Mouse (Mus musculus) yolk sac, embryonic 10.5 days (tissue): ENCODE measurements at regions not wholly inside any gene's neighbourhood (a gene's known extent, or its start where the extent isn't known, plus 50 kb on each side); places are given as distances from the start of the nearest gene placed in this dataset.

Experiments
- DNase-seq: peaks from one replicate; pipeline ENCODE4 v3.0.0-alpha.2; 2017; ENCODE audit warnings: low spot score

DNA sequence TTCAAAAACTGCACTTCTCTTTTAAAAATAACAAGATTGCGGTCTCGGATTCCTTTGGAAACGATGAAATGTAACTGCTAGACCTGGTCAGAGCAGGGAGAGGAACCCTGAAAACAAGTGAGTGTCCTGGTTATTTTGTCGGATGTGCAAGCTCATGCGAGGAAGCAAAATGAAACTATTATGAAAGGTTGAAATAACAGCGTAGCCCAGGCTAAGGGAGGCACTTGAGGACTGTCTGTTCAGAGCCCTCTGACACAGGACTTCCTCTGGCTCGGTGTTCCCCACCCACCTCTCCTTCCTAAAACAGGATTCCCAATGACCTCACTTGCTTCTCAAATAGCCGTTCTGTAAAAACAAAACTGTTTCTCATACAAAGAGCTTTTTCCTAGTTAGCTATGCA, 51.3 kb upstream of the S1pr1 start:
- no peak for DNase-seq

DNA sequence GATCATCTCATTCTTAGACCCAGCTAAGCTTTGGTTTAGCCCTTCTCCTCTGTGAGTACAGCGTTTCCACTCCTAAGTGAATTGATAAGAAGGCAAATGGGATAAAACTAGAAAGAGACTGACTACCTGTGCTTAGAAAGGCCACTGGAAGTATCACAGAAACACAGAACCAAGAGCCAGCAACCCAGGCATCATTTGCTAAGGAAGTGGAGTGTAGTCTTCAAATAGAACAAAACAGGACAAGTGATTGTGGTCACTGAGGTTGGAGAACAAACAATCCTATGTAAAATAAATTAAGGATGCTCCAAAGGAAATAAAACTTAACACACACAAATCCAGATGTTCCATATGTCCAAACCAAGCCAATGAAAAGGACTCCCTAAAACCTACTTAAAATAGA, 53.4 kb upstream of the S1pr1 start:
- no peak for DNase-seq

DNA sequence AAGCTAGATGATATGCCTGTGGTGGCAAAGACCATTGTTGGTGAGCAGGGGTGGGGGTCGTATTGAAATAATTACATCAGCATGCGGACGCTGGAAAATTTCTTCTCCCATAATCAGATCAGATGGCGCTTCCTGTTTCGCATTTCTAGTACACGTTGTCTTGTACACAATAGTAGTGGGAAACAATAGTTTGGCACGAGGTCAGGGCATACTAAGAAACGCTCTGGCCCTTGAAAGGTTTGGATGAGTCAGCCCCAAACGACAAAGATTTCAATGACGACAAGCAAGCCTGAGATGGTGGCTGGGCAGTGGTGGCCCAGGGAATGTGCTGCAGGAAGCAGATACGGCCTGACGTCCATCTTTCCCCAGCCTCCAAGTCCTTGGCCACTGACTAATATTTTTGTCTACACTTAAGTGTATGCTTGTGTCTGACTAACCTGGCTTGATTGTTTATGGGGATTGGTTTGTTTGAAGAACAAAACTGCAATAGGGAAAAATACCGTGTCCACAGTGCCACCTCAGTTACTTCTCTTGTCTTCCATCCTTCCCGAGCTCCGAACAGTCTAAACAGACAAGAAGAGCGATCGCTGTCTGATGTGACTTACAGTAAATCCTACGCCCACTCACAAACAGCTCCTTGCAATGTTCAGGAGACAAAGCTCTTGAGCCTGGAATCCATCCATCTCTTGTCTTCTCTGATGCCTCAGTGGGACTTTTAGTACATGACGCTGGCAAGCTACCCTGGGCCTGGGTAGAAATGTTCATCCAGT, 54.1 kb upstream of the S1pr1 start:
- no peak for DNase-seq

DNA sequence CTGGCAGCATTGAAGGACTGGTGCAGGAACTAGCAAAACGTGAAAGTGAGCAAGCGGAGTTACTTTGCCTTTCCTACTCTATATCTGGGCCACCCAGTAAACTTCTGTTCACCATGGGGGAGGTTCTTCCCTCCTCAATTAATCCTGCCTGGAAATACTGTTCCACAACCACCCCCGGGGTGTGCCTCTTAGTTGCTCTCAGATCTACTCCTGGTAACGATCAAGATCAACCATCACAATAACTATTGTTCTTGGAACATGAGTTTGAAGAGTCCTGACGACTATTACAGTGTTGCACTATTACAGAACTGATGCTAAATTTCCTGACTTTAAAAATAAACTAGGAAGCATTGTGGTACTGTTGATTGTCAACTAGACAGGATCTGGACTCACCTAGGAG, 57.8 kb upstream of the S1pr1 start:
- no peak for DNase-seq

DNA sequence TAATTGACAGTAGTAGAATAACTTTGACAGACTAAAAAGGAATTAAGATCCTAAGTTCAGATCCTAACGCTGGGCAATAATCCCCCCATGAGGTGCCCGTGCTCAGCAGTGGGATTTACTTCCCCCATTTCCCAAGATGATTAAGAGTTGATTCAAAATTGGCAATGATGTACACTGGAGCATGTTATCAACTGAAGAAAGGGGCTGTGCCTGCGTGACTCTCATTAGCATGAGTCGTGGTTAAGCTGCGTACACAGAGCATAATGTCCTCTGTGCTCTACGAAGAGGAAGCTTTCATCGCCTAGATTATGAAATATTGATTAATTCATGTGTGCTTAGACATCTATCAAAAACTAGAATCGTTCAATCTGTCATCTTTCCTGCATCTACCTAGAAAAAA, 59.4 kb upstream of the S1pr1 start:
- no peak for DNase-seq

DNA sequence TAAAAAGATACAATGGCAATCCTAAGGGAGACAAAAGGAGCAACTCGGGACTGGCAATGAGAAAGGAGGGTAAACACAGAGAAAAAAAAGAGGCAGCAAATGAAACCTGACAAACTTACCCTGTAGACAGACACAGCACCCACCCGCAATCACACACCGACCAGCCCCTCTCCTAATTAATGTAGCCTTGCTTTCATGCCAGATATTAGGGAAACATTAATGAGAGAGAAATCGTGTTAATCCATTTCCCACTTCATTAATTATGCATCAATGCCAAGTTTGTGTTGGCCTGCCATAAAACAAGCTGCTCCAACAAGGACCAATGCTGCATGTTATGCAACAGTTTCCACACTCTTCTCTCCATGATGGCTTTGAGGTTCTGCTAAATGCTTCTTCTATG, 59.9 kb upstream of the S1pr1 start:
- no peak for DNase-seq

DNA sequence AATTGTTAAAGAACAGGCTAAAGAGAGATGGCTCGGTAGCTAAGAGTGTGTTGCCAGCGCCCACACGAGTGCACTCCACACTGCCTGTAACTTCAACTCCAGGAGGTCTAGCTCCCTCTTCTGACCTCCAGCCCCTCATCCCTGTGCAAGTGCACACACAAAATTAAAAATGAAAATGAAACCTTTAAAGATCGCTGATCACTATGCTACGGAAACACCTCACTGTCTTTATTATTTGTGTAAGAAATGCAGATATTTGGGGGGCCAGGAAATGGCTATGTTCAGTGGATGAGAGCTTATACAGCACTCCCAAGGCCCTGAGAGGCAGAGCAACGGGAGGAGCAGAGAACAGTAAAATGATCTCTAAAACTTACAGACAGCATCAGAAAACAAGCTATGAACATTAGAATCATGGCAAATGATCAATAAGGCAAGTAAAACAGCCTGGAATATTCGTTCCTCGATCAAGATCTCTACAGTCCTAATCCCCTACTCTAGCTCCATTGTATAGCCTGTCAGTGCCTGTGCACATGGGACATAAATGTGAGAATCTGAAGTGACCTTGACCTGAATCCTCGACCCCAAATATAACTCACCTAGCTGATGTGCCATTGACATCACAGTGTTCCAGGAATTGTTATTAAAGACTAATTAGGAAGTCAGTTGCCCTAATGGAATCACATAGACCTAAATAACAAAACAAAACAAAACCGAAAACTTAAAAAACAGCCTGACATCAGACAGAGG, 64.4 kb upstream of the S1pr1 start:
- DNase-seq: no peak

DNA sequence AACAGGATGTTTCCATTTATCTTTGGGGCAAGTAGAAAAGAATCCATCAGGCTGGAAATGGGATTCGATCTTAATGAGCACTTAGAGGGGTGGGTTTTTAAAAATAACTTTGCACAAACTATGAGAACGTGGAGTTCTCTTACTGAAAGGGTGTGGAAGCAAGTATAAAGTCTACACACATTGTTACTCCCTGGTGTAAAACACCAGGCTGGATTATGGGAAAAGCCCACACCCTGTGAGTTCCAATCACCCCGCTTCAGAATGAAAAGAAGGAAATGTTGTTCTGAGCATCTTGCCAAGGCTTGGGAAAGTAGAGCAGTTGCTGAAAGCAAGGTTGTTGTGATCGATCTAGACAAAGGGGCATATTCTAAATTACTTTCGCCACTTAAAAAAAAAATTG, 65.0 kb upstream of the S1pr1 start:
- no peak for DNase-seq

DNA sequence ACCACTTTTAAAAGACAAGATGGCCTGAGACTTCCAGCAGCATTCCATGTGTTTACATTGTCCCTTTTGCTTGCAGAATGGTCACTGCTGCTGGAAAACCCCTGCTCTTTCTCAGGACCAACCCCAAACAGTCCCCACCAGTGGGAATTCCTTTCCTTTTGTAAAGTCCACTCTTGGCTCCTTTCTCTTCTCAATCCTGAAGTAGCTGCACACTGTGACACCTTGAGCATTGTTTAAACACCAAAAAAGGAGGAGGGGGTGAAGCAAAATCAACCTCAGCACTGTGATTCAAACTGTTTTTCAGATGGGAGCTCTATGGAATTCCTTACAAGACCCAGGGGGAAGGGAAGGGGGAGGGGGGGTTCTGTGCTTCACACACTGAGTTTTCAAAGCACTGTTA, 67.9 kb upstream of the S1pr1 start:
- no peak for DNase-seq

DNA sequence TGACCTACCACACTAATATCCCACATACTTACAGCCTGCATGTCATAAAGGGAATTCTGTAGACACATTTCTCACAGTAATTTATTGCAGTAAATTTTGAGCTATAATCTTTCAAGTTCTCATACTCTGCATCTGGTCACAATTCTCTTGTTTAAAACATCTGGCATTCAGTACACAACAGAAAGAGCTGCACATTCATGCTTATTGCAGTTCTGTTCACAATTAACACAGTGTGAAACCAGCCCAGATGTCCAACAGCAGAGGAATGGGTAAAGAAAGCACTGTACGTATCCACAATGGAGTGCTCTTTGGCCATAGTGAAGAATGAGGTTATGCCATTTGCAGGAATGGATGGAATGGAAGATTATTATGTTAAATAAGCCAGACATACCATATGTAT, 72.5 kb upstream of the S1pr1 start:
- DNase-seq: no peak

DNA sequence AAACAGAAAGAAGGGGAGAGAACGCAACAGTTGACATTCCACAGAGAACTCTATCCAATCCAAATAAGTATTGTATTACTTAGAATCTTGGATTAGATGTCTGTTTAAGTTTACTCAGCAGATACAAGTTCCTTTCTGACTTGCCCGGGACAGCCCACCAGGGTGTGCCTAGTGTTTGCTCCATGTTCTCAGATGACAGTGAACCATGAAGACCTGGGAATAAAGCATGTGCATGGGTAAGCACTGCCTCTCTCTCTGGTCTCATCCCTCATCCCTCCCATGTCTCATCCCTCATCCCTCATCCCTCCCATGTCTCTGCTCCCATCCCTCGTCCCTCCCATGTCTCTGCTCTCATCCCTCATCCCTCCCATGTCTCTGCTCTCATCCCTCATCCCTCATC, 73.7 kb upstream of the S1pr1 start:
- no peak for DNase-seq

DNA sequence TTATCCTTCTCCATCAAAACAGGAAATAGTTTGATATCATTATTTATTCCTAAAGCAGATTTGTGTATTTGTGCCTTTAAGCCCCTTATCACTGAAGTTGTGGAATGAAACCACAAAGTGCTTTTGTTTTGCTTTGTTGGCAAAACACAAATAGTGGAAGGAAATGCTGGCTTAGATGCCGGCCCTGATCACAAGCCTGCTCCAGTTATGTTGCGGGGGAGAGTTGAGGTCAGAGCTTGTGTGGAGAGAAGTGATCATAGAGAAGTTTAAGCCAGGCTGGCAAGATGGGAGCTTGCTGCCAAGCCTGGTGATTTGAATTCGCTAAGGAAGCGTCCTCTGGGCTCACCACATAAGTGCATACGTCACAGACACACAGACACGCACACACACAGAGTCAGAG, 74.2 kb upstream of the S1pr1 start:
- no peak for DNase-seq

DNA sequence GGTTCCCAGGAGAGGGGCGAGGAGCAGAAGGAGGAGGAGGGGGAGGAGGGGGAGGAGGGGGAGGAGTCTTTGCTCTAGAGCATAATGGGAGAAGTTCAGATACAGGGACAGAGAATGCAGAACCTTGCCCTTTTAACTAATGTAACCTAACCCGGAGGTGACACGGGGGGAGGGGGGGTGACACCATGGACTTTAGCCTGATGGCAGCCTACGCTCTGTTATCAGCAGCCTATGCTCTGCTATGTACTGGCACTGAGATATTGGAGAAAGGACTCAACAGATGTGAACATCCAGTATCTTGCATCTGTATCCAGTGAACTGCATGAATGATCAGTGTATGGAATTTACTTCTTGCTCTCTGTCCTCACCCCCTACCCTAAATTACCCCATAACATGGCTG, 77.7 kb upstream of the S1pr1 start:
- peak; percentile 86 for DNase-seq

DNA sequence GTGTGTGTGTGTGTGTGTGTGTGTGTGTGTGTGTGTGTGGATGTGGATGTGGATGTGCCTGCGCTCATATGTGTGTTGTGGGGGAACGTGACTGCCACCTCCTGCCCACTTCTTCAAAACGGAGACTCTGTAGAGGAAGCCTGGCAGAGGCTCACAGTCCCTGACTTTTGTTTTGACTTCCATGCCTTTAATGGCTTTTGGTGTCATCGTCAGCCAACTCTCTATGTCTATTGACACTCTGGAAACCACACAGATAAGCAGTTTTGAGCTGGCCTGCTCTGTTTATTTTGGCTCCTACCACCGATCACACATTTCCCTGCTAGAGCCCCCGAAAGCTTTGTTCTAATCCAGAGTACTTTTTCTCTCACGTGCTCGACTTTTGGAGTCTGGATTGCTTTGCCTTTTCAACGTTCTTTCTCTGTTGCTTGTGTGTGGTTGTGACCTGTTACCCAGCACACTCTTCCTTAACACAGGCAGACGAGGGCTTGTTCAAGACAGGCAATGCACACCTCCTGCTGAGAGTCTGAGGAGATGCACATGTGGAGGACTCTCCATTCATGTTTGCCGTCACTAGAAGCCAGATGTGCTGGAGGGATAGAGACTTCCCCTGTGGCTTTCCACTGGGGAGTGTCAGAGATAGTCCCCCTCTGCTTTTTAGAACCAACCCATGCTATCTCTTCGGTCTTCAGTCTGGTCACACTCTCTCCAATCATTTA, 78.6 kb upstream of the S1pr1 start:
- peak; percentile 81 for DNase-seq

DNA sequence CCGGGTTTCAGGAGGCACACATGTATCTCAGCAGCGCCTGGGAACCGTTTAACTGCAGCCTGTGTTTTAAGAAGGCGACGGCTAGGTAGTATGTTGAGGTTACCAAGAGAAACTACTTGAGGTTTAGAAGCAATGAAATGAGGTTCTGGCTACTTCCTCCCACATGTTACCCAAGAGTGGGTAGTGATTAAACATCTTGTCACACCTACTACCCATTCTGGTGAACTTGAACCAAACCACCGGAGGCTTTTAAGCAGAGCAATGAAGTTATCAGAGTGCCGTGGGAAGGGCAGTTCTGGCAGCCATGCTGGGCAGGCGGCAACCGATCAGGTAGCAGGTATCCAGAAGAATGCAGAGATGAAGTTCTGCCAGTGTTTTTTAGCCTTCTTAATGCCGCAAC, 84.5 kb upstream of the S1pr1 start:
- DNase-seq: no peak

DNA sequence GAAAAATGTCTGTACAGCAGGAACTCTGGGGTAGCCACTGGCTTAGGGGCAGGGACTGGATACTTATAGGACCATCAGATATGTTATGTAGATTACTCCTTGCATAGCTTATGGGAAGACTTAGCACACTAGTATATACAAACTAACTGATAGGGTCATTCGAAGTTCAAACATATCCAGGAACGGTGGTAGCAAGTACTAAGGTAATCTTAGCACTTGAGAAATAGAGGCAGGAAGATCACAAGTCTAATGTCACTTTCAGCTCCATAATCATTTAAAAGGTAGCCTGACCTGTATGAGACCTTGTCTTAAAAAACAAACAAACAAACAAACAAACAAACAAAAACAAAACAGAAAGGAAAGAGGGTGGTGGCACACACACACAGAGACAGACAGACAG, 85.1 kb upstream of the S1pr1 start:
- no peak for DNase-seq

DNA sequence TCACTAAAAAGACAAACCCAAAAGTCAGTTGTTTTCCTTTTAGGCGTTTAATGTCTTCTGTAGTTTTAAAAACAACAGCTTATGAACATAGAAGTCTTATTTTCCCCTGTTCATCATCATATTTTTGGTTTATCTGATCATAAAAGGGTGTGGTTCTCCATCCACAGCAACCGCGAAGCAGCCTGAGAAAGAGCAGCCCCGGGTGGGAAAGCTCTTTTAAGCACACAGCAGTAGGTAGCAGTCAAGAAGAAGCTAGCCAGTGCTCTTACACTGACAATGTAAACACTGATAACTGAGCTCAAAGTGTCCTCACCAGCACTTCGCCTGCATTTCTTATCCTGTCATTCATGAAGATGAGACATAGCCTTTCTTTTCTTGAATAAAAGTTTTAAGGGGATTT, 86.0 kb upstream of the S1pr1 start:
- no peak for DNase-seq

DNA sequence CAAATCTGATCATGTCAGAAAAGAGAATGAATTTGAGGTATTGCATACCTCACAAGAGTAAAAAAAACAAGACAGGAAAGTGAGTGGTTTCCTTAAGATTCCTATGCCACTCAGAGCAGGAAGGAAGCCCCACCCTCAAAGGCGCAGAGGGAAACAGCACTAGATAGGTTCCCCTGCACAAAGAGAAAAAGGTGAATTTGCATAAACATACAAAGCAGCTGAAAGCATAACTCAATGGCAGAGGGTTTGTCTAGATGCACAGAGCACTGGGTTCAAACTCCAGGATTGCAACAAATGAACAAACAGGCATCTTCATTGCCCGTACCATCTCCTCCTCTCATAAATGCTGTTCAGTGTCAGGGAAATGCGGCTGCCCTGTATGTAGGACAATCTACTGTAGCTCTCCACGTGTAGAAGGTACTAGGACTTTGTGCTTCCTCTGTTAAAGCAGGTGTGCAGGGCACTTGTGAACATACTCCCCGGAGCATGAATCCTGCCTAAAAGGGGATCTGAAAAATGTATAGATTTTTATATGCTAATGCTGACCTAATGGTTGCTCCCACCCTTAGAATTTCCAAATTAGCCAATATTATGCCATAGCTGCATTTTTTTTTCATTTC, 85.9 kb upstream of the Dph5 start:
- DNase-seq: peak; percentile 34

DNA sequence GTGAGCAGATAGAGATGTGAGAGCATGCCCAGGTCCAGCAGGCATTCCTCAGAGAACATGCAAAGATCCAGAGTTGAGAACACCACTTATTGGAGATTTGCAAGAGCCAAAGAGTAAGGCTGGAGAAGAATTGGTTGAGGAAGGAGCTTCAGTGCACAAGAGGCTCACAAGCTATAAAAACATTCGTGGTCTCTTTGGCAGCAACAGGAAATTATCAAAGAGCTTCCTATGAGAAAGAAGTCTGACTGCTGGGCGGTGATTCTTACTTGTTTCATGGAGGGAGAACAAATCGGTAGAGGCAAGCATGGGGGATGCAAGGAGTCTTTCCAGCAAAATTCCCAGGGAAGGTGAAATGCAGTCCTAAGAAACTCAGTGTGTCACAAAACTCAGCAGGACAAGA, 83.0 kb upstream of the Dph5 start:
- no peak for DNase-seq

DNA sequence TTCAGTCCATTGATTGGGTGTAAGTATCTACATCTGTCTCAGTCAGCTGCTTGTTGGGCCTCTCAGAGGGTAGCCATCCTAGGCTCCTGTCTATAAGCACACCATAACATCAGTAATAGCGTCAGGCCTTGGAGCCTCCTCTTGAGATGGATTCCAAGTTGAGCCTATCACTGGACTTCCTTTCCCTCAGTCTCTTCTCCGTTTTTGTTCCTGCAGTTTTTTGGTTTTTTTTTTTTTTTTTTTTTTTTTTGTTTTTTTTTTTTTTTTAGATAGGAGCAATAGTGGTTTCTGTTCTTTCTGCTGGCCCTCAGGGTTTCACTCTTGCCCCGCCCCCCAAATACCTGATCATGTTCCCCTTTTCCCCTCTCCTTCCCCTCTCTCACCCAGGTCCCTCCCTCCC, 80.6 kb upstream of the Dph5 start:
- no peak for DNase-seq

DNA sequence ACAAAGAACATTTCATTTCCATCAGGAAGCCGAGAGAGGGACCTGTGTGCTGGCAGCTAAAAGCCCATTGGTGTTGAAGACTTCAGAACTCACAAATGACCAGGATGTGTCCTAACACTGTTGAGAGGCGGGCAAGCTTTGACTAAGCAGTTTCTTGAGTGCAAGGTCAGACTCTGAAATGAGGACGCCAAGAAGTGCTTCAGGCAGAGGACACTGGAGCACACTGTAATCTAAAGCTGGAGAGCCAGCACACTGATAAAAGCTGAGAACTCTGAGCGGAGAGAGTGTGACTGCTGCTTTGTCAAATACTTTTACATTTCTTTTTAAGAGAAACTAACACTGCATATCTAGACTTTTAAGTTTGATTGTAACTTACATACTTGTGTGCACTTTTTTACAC, 72.5 kb upstream of the Dph5 start:
- no peak for DNase-seq

DNA sequence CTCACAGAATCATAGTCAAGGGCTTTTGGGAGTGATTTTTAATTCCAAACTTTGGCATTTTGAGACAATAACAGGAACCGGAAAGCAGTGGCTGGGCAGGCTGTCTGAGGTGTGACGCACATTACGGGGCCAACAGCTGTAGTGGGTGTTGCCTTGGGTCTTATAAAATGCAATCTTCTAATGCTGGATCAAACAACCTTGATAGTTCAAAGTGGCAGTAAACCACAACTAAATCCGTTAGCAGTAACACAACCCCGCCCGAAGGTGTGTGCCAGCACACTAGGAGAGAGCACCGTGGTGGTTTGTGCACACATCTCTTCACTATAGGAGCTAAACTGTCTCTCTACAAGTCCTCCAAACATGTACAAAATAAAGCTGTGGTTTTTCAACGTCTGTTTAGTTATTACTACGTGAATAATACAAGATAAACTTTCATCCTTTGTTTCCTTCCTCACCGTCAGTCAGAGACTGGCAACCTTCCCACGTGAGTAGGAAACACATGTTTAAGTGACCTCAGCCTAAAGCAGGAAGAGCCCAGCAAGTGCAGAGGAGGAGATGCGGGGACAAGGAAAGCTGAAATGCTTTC, 72.0 kb upstream of the Dph5 start:
- no peak for DNase-seq
